Mouse (Mus musculus): ENCODE data around the gene Ndfip2. TPM values are rescaled to one million over a fixed set of nuclear protein-coding genes. Genes with fewer than 3 reads are reported as not detected.

Gene Ndfip2
- polyA plus RNA-seq, 1 experiment: 26.9 TPM

GRCm38 (mm10) chr14:105328397-105329302, 70.3 kb downstream of the Ndfip2 start:
- no peak overlapping the region for H3ac ChIP-seq (ENCODE audit: control insufficient read depth, insufficient read length)
- no peaks in the 10 kb centered on the region for H3K36me3 ChIP-seq (ENCODE audit: control insufficient read depth, insufficient read depth)
- TF ChIP-seq CEBPB (IDR thresholded peaks at IDR 0.05; ENCODE audit: insufficient read depth, poor library complexity, severe bottlenecking) (no peak), POLR2AphosphoS2 (IDR thresholded peaks at IDR 0.05; ENCODE audit: insufficient read length, low read depth) (no peak), REST (IDR thresholded peaks at IDR 0.05; ENCODE audit: insufficient read depth, insufficient read length) (no peak), USF1 (IDR thresholded peaks at IDR 0.05; ENCODE audit: low read depth) (no peak)
- no peaks in the 10 kb centered on the region for H3K27me3 ChIP-seq (ENCODE audit: control insufficient read depth, insufficient read depth, insufficient read length)
- peak overlapping the region; percentile 71 for H3K4me2 ChIP-seq (ENCODE audit: low read depth)
- no peaks in the 10 kb centered on the region for H3K79me2 ChIP-seq (ENCODE audit: control insufficient read depth, insufficient read depth)
- peak overlapping the region; percentile 3 for H3K4me3 ChIP-seq

DNA sequence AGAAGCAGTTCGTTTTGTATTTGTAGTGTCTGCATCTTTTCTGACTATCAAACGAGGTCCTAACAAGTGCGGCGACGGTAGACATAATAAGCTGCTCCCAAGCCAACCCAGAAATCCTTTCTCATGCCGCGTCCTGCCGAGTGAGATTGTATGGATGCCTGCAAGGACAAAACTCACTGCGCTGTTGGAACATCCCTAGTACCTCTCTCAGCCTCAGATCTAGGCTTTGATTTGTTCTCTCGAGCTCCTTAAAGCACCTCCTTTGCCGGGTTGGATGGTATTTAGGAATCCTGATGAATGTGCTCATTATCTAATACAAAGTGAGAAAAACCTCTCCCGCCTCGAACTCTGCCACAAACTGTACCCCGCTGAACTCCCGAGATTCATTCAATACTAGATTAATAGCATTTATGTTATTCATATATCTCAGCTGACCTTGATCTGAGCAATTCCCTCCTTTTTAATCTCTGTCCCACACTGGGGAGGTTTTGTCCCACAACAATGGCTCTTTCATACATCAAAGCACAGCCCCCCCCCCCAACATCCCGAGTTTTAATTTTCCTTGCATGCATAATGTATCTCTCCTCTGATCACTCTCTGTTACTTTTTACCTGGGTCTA, 75.2 kb downstream of the Ndfip2 start:
- TF ChIP-seq TCF3 (IDR thresholded peaks at IDR 0.05; ENCODE audit: insufficient read length, low read depth) (no peak), POLR2AphosphoS2 (IDR thresholded peaks at IDR 0.05; ENCODE audit: insufficient read length, low read depth) (no peak), REST (IDR thresholded peaks at IDR 0.05; ENCODE audit: insufficient read depth, insufficient read length) (no peak), MAX (IDR thresholded peaks at IDR 0.05; ENCODE audit: low read depth) (no peak), MYOG (IDR thresholded peaks at IDR 0.05; ENCODE audit: control insufficient read depth in 1 of 3, insufficient read depth in 1 of 3, insufficient read length in 2 of 3, low read depth in 2 of 3) (no peak), MYOD1 (IDR thresholded peaks at IDR 0.05; ENCODE audit: control insufficient read depth in 1 of 3, insufficient read length in 2 of 3, low read depth in 2 of 3) (no peak), SRF (IDR thresholded peaks at IDR 0.05; ENCODE audit: control insufficient read depth, insufficient read length, low read depth) (no peak), USF1 (IDR thresholded peaks at IDR 0.05; ENCODE audit: low read depth) (no peak), CEBPB (IDR thresholded peaks at IDR 0.05; ENCODE audit: insufficient read depth, poor library complexity, severe bottlenecking) (no peak), POLR2A (IDR thresholded peaks at IDR 0.05; ENCODE audit: insufficient read length, low read depth) (no peak), E2F4 (IDR thresholded peaks at IDR 0.05; ENCODE audit: insufficient read depth) (no peak), TCF12 (IDR thresholded peaks at IDR 0.05; ENCODE audit: insufficient read depth, poor library complexity, severe bottlenecking) (no peak)
- Histone ChIP-seq H3ac (ENCODE audit: control insufficient read depth, insufficient read length) (no peak overlapping the region), H3K79me2 (ENCODE audit: control insufficient read depth, insufficient read depth) (no peaks in the 10 kb centered on the region), H3K36me3 (ENCODE audit: control insufficient read depth, insufficient read depth) (no peaks in the 10 kb centered on the region), H3K27me3 (ENCODE audit: control insufficient read depth, insufficient read depth, insufficient read length) (no peaks in the 10 kb centered on the region), H3K4me2 (ENCODE audit: low read depth) (no peak overlapping the region), H3K4me3 (no peak overlapping the region)

- Histone ChIP-seq H3K36me3 (ENCODE audit: control insufficient read depth, insufficient read depth) (no peaks in the 10 kb centered on the region), H3K4me3 (no peak overlapping the region), H3K4me2 (ENCODE audit: low read depth) (no peak overlapping the region), H3K79me2 (ENCODE audit: control insufficient read depth, insufficient read depth) (no peaks in the 10 kb centered on the region), H3K27me3 (ENCODE audit: control insufficient read depth, insufficient read depth, insufficient read length) (no peaks in the 10 kb centered on the region), H3ac (ENCODE audit: control insufficient read depth, insufficient read length) (no peak overlapping the region)
- TF ChIP-seq E2F4 (IDR thresholded peaks at IDR 0.05; ENCODE audit: insufficient read depth) (no peak), MYOD1 (IDR thresholded peaks at IDR 0.05; ENCODE audit: control insufficient read depth in 1 of 3, insufficient read length in 2 of 3, low read depth in 2 of 3) (no peak), MYOG (IDR thresholded peaks at IDR 0.05; ENCODE audit: control insufficient read depth in 1 of 3, insufficient read depth in 1 of 3, insufficient read length in 2 of 3, low read depth in 2 of 3) (no peak)
Measured at GRCm38 (mm10) chr14:105341765-105342164, 83.4 kb downstream of the Ndfip2 start.

GRCm38 (mm10) chr14:105354121-105354520, 95.7 kb downstream of the Ndfip2 start:
- no peaks in the 10 kb centered on the region for H3K36me3 ChIP-seq (ENCODE audit: control insufficient read depth, insufficient read depth)

More at GRCm38 (mm10) chr14:105354121-105354520, 95.7 kb downstream of the Ndfip2 start:
- H3ac ChIP-seq (ENCODE audit: control insufficient read depth, insufficient read length): no peak overlapping the region
- H3K27me3 ChIP-seq (ENCODE audit: control insufficient read depth, insufficient read depth, insufficient read length): no peaks in the 10 kb centered on the region
- TF ChIP-seq REST (IDR thresholded peaks at IDR 0.05; ENCODE audit: insufficient read depth, insufficient read length): no peak
- no peak for TF ChIP-seq USF1 (IDR thresholded peaks at IDR 0.05; ENCODE audit: low read depth)
- TF ChIP-seq SRF (IDR thresholded peaks at IDR 0.05; ENCODE audit: control insufficient read depth, insufficient read length, low read depth): no peak
- TF ChIP-seq CEBPB (IDR thresholded peaks at IDR 0.05; ENCODE audit: insufficient read depth, poor library complexity, severe bottlenecking): no peak
- TF ChIP-seq POLR2AphosphoS2 (IDR thresholded peaks at IDR 0.05; ENCODE audit: insufficient read length, low read depth): no peak
- no peak for TF ChIP-seq MYOD1 (IDR thresholded peaks at IDR 0.05; ENCODE audit: control insufficient read depth in 1 of 3, insufficient read length in 2 of 3, low read depth in 2 of 3)
- TF ChIP-seq E2F4 (IDR thresholded peaks at IDR 0.05; ENCODE audit: insufficient read depth): no peak
- no peak for TF ChIP-seq MYOG (IDR thresholded peaks at IDR 0.05; ENCODE audit: control insufficient read depth in 1 of 3, insufficient read depth in 1 of 3, insufficient read length in 2 of 3, low read depth in 2 of 3)
- TF ChIP-seq POLR2A (IDR thresholded peaks at IDR 0.05; ENCODE audit: insufficient read length, low read depth): no peak
- no peak for TF ChIP-seq MAX (IDR thresholded peaks at IDR 0.05; ENCODE audit: low read depth)
- no peak overlapping the region for H3K4me3 ChIP-seq
- no peaks in the 10 kb centered on the region for H3K79me2 ChIP-seq (ENCODE audit: control insufficient read depth, insufficient read depth)
- H3K4me2 ChIP-seq (ENCODE audit: low read depth): no peak overlapping the region

Other genes with a start within 250 kb of the Ndfip2 start
- 9.4 TPM for gene Rbm26, start 81.2 kb upstream of the Ndfip2 start, polyA plus RNA-seq (2012; fragmentation: generic; extraction: Trizol)

Data from myocyte (in vitro differentiated cells).